Mouse (Mus musculus) gonadal fat pad, adult 2 months (tissue): Measurements from ENCODE around the gene Chil5. TPM values are rescaled to one million over a fixed set of nuclear protein-coding genes. Genes with fewer than 3 reads are reported as not detected.

Experiments used
- polyA plus RNA-seq: library from polyadenylated mRNA; depleted of rRNA; stranded (reverse); fragments of >200 nt; gene quantifications from 2 replicates; pipeline ENCODE4 v1.2.3, GENCODE M21; 2012; rRNA removed

The Chil5 gene
- polyA plus RNA-seq, 1 experiment = 0.27 TPM

Other genes with a start within 250 kb of the Chil5 start
- 13.0 and 16.8 TPM in 2 replicates for gene Rap1a, start 231.5 kb downstream of the Chil5 start, polyA plus RNA-seq
- gene Adora3, start 162.0 kb downstream of the Chil5 start, polyA plus RNA-seq = 0.20 and 0.45 TPM in 2 replicates
- gene Tmigd3, start 161.9 kb downstream of the Chil5 start, polyA plus RNA-seq = 0.88 and 1.6 TPM in 2 replicates
- 0.63 and 0.84 TPM in 2 replicates for gene I830077J02Rik, start 100.2 kb downstream of the Chil5 start, polyA plus RNA-seq
- 37.7 and 41.3 TPM in 2 replicates for gene Wdr77, start 73.4 kb downstream of the Chil5 start, polyA plus RNA-seq
- gene Atp5f1, start 72.7 kb downstream of the Chil5 start, polyA plus RNA-seq = 112 and 124 TPM in 2 replicates
- gene Ovgp1, start 59.1 kb downstream of the Chil5 start, polyA plus RNA-seq = 1.4 and 1.5 TPM in 2 replicates
- gene Pifo, start 18.2 kb downstream of the Chil5 start, polyA plus RNA-seq = 0.92 and 2.3 TPM in 2 replicates
- gene Chia1, start 80.4 kb upstream of the Chil5 start, polyA plus RNA-seq = 0.62 and 0.76 TPM in 2 replicates
- 0.22 and 0.41 TPM in 2 replicates for gene Chil3, start 134.8 kb upstream of the Chil5 start, polyA plus RNA-seq
- not detected in 2 replicates for gene Chil4, start 186.7 kb upstream of the Chil5 start, polyA plus RNA-seq